Mouse (Mus musculus): ENCODE measurements around the gene Gins1.
"Not testable (repeated sequence)": the region's sequence is repeated elsewhere in the genome, so short reads cannot be mapped to it uniquely, and the experiment has no call there.

Gins1 gene

DNA sequence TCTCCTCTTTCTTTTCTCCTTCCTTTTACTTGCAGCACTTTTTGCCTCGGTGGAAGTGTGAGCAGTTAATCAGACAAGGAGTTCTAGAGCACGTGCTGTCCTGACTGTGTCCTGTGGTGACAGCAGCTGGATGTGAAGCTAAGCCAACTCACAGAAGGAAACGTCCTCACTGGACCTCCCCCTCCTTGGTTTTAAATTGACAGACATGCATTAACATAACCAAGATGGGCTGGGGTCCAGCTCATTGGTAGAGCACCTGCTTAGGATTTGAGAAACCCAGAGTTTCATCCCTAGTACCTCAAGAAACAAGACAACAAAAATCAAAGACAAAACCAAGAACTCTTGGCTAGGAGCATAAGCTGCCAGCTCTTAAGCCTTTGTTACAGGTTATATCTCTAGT, 25.6 kb downstream of the Gins1 start:
- POLR2A ChIA-PET = interaction anchor here (0.6 to 1.9 kb wide), 10 partner anchors 13 to 110 kb away, joined by 3 to 8 read pairs (median 3); partner anchors contain the start of genes Abhd12 (in 1 of the 4), Nanp (in 1 of the 4) and Ninl (in 1 of the 4)
- CTCF ChIA-PET = no interaction called here

GRCm38 (mm10) chr2:150933482-150933881, 28.3 kb downstream of the Gins1 start:
- POLR2A ChIA-PET = interaction anchor here in 3 of 4 experiments (0.5 to 2.4 kb wide), 18 partner anchors 8 to 320 kb away, joined by 3 to 13 read pairs (median 4); partner anchors contain the start of genes Abhd12 (in 2 of the 3), Gins1 (in 1 of the 3), Nanp (in 1 of the 3) and Ninl (in 1 of the 3)
- CTCF ChIA-PET = no interaction called here

- ChIA-PET CTCF (no interaction called here), POLR2A (interaction anchor here in 2 of 4 experiments (1.1 to 2.0 kb wide), 2 partner anchors 67 to 106 kb away, joined by 3 to 7 read pairs; partner anchors contain the start of genes Nanp (in 1 of the 2) and Ninl (in 1 of the 2))
Observed at GRCm38 (mm10) chr2:150934659-150935058, 29.5 kb downstream of the Gins1 start.

- POLR2A ChIA-PET = interaction anchor here in 3 of 4 experiments (1.1 to 2.6 kb wide), 5 partner anchors 10 to 55 kb away, joined by 3 to 10 read pairs (median 4); no protein-coding TSS in a partner anchor
- CTCF ChIA-PET = no interaction called here
Observed at GRCm38 (mm10) chr2:150944017-150944416, 38.8 kb downstream of the Gins1 start.

- CTCF ChIA-PET = not testable (repeated sequence)
- POLR2A ChIA-PET = interaction anchor here in 1 of 4 experiments (0.6 to 1.5 kb wide), 10 partner anchors 8 to 290 kb away, joined by 3 to 6 read pairs (median 3); partner anchors contain the start of genes Acss1, Gins1, Nanp and Ninl
Observed at GRCm38 (mm10) chr2:150947341-150947740, 42.1 kb downstream of the Gins1 start.

- POLR2A ChIA-PET = interaction anchor here in 1 of 4 experiments (0.6 to 1.5 kb wide), 9 partner anchors 7 to 291 kb away, joined by 3 to 6 read pairs (median 3); partner anchors contain the start of genes Acss1, Gins1, Nanp and Ninl
- CTCF ChIA-PET = not testable (repeated sequence)
Observed at GRCm38 (mm10) chr2:150947880-150948611, 42.8 kb downstream of the Gins1 start.

GRCm38 (mm10) chr2:150948786-150949185, 43.6 kb downstream of the Gins1 start:
- POLR2A ChIA-PET = interaction anchor here in 3 of 4 experiments (0.8 to 2.7 kb wide), 13 partner anchors 11 to 646 kb away, joined by 3 to 13 read pairs (median 4); partner anchors contain the start of genes Nanp (in 2 of the 3) and Ninl (in 2 of the 3)

DNA sequence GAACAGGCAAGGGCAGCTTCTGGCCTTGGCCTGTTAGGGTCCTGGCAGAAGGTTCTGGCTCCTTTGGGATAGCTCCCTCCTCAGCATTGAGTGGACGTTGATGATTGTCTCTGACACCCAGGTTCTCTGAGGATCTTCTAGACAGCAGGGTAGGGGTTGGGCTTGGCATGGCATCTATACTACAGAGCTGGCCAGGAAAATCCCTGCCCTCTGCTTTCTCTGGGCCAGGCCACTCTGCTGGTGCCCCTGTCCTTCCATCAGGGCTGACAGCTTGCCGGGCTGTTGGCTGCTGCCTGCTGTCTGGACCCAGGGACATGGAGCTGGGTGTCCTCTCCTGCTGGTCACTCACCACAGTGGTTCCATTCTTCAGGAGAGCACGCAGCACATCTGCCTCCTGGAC, 44.5 kb downstream of the Gins1 start:
- ChIA-PET POLR2A (interaction anchor here in 3 of 4 experiments (0.8 to 2.7 kb wide), 20 partner anchors 12 to 645 kb away, joined by 3 to 13 read pairs (median 4); partner anchors contain the start of genes Abhd12 (in 3 of the 3), Nanp (in 2 of the 3), Ninl (in 2 of the 3) and Gins1 (in 1 of the 3)), CTCF (interaction anchor here in 1 of 4 experiments (0.7 kb wide), 1 partner anchor 11 kb away, joined by 3 read pairs; no protein-coding TSS in a partner anchor)

More at GRCm38 (mm10) chr2:150948786-150949185, 43.6 kb downstream of the Gins1 start:
- CTCF ChIA-PET = no interaction called here

GRCm38 (mm10) chr2:150950056-150950455, 44.9 kb downstream of the Gins1 start:
- POLR2A ChIA-PET = interaction anchor here in 3 of 4 experiments (0.9 to 2.7 kb wide), 19 partner anchors 12 to 644 kb away, joined by 3 to 13 read pairs (median 4); partner anchors contain the start of genes Abhd12 (in 3 of the 3), Nanp (in 2 of the 3), Ninl (in 2 of the 3) and Gins1 (in 1 of the 3)

GRCm38 (mm10) chr2:150951201-150951600, 46.0 kb downstream of the Gins1 start:
- ChIA-PET POLR2A (interaction anchor here in 1 of 4 experiments (2.4 to 2.7 kb wide), 3 partner anchors 14 to 88 kb away, joined by 10 to 13 read pairs (median 11); partner anchors contain the start of genes Abhd12, Nanp and Ninl), CTCF (no interaction called here)

More at GRCm38 (mm10) chr2:150950056-150950455, 44.9 kb downstream of the Gins1 start:
- CTCF ChIA-PET = no interaction called here

DNA sequence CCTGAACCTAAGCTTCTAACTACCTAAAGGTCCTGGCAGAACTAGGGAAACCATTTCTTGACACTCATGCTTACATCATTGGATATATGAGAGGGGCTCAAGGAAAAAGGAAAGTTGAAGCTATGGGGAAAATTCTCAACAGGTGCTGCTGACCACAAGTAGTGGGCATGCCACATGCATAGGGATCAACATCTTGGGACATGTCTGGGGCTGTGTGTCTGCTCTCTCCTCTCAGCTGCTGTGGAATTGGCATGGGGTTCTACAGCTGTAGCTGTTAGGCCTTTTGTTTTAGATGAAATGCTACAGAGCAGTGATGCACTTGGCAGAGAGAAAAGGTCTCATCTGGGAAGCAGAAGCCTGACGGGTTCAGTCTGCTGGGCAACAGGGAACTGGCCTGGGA, 50.7 kb downstream of the Gins1 start:
- ChIA-PET POLR2A (interaction anchor here in 2 of 4 experiments (0.5 to 1.7 kb wide), 7 partner anchors 9 to 560 kb away, joined by 3 to 6 read pairs (median 4); no protein-coding TSS in a partner anchor), CTCF (interaction anchor here in 1 of 4 experiments (0.6 kb wide), 1 partner anchor 24 kb away, joined by 4 read pairs; no protein-coding TSS in a partner anchor)

DNA sequence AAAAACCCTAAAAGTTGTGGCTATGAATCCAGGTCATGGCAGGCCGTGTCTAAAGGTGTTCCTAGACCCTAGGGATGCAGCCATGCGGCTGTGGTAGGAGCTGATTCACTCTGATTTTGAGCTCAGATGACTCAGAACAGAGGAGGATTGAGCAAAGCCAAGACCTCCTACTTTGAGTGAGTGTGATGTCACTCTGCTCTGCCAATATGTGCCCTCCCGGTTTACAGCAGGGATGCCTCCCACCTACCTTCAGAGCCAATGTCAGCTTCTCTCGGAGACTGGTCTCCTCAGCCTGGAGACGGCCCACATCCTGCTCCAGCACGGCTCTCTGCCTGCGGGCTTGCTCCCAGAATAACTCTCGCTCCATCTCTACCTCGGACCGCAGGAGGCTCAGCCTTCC, 54.3 kb downstream of the Gins1 start:
- CTCF ChIA-PET = no interaction called here
- POLR2A ChIA-PET = interaction anchor here in 3 of 4 experiments (0.6 to 1.8 kb wide), 4 partner anchors 50 to 298 kb away, joined by 3 to 9 read pairs (median 4); partner anchors contain the start of genes Abhd12 (in 1 of the 3), Nanp (in 1 of the 3) and Ninl (in 1 of the 3)

DNA sequence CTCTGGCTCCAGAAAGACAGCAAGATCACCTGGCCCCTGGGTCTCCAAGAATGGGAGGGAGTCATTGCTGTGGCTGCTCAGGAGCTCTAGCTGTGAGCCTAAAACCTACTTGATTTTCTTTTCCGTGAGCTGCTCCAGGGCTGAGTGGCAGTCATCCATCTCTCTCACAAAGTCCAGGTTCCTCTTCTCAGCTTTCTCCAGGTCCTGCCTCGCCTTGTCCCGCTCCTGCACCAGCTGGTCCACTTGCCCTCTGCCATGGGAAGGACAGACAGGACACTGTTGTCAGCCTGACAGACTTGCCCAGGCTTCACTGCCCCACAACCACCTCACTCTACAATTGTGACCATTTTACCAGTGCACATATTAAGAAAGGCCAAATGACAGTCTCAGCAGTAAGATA, 58.0 kb downstream of the Gins1 start:
- ChIA-PET CTCF (no interaction called here), POLR2A (interaction anchor here in 2 of 4 experiments (1.5 to 1.8 kb wide), 2 partner anchors 9 to 10 kb away, joined by 3 read pairs; no protein-coding TSS in a partner anchor)

GRCm38 (mm10) chr2:150964641-150965040, 59.4 kb downstream of the Gins1 start:
- POLR2A ChIA-PET = interaction anchor here in 3 of 4 experiments (0.8 to 1.7 kb wide), 3 partner anchors 15 to 60 kb away, joined by 3 to 13 read pairs (median 4); partner anchors contain the start of gene Abhd12 (in 1 of the 3)
- CTCF ChIA-PET = no interaction called here

GRCm38 (mm10) chr2:150965951-150966350, 60.8 kb downstream of the Gins1 start:
- ChIA-PET CTCF (interaction anchor here in 2 of 4 experiments (0.6 to 1.6 kb wide), 2 partner anchors 138 to 815 kb away, joined by 3 to 4 read pairs; no protein-coding TSS in a partner anchor), POLR2A (interaction anchor here in 2 of 4 experiments (0.5 to 1.7 kb wide), 3 partner anchors 16 to 26 kb away, joined by 3 to 13 read pairs (median 8); no protein-coding TSS in a partner anchor)

DNA sequence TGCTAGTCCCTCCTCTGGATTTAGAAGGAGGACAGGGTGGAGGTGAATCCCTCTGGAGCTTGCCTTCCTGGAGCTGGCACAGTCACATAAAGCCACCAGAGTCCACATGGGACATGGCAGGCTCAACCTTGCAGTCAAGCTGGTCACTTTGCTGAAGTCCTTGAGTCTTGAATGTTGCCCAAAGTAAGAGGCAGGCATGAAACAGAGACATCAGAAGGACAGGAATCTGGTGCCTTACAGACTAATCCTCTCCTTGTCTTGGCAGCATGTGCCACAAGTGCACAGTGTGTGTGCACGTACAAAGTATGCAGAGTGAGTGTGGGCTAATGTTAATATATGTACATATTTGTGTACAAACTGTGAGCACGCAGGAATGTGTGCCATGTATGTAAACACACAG, 62.3 kb downstream of the Gins1 start:
- CTCF ChIA-PET = interaction anchor here in 1 of 4 experiments (1.6 kb wide), 1 partner anchor 139 kb away, joined by 3 read pairs; no protein-coding TSS in a partner anchor
- POLR2A ChIA-PET = no interaction called here

DNA sequence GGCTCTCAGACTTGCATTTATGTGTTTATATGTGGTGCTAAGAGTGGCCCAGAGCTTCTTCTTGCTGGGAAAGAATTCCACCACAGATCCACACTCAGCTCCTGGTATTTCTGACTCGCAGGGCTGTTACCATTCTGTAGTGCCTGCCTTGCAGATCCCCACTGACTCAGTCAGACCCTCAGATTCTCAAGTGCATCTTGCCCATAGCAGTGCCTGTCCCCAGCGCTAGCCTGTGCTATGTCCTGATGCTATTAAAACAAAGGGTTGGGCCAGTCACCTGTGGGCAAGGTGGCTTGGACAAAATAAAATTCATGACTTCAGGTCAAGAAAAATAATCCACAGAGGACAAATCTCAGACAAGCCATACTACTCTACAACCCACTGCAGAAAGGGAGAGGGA, 64.0 kb downstream of the Gins1 start:
- ChIA-PET POLR2A (interaction anchor here in 2 of 4 experiments (1.2 to 1.4 kb wide), 2 partner anchors 29 to 108 kb away, joined by 3 read pairs; no protein-coding TSS in a partner anchor), CTCF (no interaction called here)

GRCm38 (mm10) chr2:150971856-150972255, 66.7 kb downstream of the Gins1 start:
- CTCF ChIA-PET = interaction anchor here in 1 of 4 experiments (0.8 kb wide), 1 partner anchor 36 kb away, joined by 3 read pairs; no protein-coding TSS in a partner anchor
- POLR2A ChIA-PET = interaction anchor here in 3 of 4 experiments (0.7 to 1.7 kb wide), 9 partner anchors 8 to 255 kb away, joined by 3 to 4 read pairs (median 4); partner anchors contain the start of genes Nanp (in 1 of the 3) and Ninl (in 1 of the 3)
